Mouse (Mus musculus): ENCODE data around the gene 4930519P11Rik. TPM values are rescaled to one million over a fixed set of nuclear protein-coding genes. Genes with fewer than 3 reads are reported as not detected.
A peak's percentile ranks its signal among the peaks of the same experiment; 100 is the strongest.

The 4930519P11Rik gene
- polyA plus RNA-seq, 1 experiment from 2014 or later: 0.60 TPM

DNA sequence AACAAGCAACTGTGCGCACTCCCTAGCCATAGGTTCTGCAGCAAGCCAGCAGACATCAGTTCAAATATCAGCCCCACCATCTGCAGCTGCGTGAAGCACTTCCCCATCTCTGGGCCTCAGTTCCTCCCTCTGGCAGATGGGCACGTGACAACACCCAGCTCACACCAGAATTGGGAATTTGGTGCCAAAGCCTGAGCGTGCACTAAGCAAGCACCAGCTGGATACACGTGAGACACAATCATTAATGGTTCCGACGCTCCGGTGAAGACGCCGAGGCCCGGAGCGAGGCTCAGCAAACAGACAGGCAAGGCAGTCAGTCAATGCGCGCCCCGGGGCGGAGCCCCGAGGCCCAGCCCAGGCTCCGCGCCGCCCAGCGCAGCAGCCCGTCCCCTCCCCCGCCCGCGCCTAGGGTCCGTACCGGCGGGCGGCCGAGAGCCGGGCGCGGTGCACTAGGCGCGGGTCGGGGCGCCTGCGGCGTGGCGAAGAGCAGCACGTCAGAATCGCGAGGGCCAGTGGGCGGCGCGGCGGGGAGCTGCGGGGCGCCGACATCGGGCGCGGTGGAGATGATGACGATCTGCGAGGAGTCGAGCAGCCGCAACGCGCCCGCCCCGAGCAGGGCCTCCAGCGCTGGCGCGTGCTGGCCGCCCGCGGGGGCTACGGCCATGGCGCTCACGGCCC is 44.0 kb downstream of the 4930519P11Rik start:
- Histone ChIP-seq H3K9me3 (ENCODE audit: control insufficient read depth, low read length) (no peaks in the 10 kb centered on the region), H3K4me2 (peak overlapping the region; percentile 75), H3K4me1 (ENCODE audit: control insufficient read depth, insufficient read depth, low read length) (peaks cover 35% of the 10 kb centered on the region), H3K27ac (ENCODE audit: low read depth, low read length) (peak overlapping the region; percentile 87), H3K27me3 (ENCODE audit: control insufficient read depth, insufficient read depth, low read length) (no peaks in the 10 kb centered on the region), H3K4me3 (ENCODE audit: low read depth, low read length) (peak overlapping the region; percentile 86), H3K9ac (ENCODE audit: low read length) (peak overlapping the region; percentile 89), H3K36me3 (ENCODE audit: control insufficient read depth, insufficient read depth, low read length) (no peaks in the 10 kb centered on the region)
- ATAC-seq (ENCODE audit: low FRiP score) (peak; percentile 66), DNase-seq (ENCODE audit: low spot score, missing footprints) (no peak)
- under 1% methylated on average over 62 of the region's 70 CpGs for WGBS

DNA sequence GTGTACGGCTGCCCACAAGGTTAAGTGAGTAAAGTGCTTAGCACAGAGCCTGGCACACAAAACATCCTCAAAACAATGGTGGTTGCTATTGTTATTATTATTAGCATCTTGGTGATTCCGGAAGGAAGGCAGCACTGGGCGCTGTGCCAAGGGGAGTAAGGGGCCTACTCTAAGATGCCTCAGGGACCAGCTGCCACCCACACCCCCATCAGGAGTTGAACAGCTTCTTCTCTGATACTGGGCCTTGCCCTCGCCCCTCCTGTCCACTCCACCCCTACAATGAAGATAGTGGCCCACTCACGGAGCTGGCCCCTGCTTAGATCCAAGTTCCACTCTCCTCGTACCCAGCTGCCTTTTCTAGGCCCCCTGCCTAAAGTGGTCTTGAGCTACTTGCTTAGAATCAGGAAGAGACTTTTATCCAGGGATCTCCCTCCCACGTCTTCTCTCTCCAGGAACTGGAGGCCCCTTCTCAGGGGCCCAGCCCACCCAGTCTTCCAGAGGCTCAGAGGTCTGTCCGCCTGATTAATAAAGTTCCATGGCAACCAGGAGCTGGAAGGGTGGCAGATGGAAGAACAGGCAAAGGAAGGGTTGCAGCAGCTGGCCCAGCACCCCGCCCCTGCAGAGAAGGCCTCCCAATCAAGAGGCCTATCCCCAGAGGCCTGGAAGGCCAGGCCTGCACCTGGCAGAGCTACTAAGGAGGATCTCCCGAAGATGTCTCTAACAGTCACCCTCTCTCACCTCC is 44.7 kb downstream of the 4930519P11Rik start:
- H3K4me2 ChIP-seq: peak overlapping the region; percentile 75
- H3K36me3 ChIP-seq (ENCODE audit: control insufficient read depth, insufficient read depth, low read length): no peaks in the 10 kb centered on the region; the same call in 1 of the 2 replicates
- H3K27ac ChIP-seq (ENCODE audit: low read depth, low read length): peak overlapping the region; percentile 87
- ATAC-seq (ENCODE audit: low FRiP score) (peak; percentile 48), DNase-seq (ENCODE audit: low spot score, missing footprints) (peak; percentile 96)
- WGBS: 10% methylated on average over 10 of the region's 10 CpGs
- peak overlapping the region; percentile 86 for H3K4me3 ChIP-seq (ENCODE audit: low read depth, low read length)
- peak overlapping the region; percentile 89 for H3K9ac ChIP-seq (ENCODE audit: low read length)
- H3K27me3 ChIP-seq (ENCODE audit: control insufficient read depth, insufficient read depth, low read length): no peaks in the 10 kb centered on the region
- H3K9me3 ChIP-seq (ENCODE audit: control insufficient read depth, low read length): no peaks in the 10 kb centered on the region
- peaks cover 35% of the 10 kb centered on the region for H3K4me1 ChIP-seq (ENCODE audit: control insufficient read depth, insufficient read depth, low read length)

DNA sequence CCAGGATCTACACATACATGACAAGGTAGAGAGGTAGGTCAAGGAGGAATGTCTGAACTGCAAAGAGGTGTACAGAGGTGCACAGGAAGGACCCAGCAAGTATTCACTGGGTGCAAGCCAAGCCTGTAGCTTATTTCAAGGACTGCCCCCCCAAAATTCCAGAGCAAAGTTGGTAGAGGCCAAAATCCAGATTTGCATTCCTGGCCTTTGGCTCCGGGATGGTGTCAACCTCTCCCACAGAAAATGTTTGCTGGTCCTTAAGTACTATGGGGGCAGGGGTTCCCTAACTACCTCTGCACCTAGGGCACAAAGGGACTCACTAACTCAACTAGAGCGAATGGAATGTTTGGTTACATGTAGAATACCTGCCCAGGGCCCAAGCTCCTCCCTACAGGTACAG is 45.5 kb downstream of the 4930519P11Rik start:
- peak overlapping the region; percentile 86 for H3K4me3 ChIP-seq (ENCODE audit: low read depth, low read length)
- peak overlapping the region; percentile 89 for H3K9ac ChIP-seq (ENCODE audit: low read length)
- no peaks in the 10 kb centered on the region for H3K27me3 ChIP-seq (ENCODE audit: control insufficient read depth, insufficient read depth, low read length)
- DNase-seq (ENCODE audit: low spot score, missing footprints) (no peak), ATAC-seq (ENCODE audit: low FRiP score) (no peak)
- peak overlapping the region; percentile 87 for H3K27ac ChIP-seq (ENCODE audit: low read depth, low read length)
- peaks cover 35% of the 10 kb centered on the region for H3K4me1 ChIP-seq (ENCODE audit: control insufficient read depth, insufficient read depth, low read length)
- 82% methylated on average over 2 of the region's 2 CpGs for WGBS
- H3K4me2 ChIP-seq: peak overlapping the region; percentile 75
- H3K36me3 ChIP-seq (ENCODE audit: control insufficient read depth, insufficient read depth, low read length): peaks cover 5% of the 10 kb centered on the region; the same call in 1 of the 2 replicates
- H3K9me3 ChIP-seq (ENCODE audit: control insufficient read depth, low read length): no peaks in the 10 kb centered on the region

DNA sequence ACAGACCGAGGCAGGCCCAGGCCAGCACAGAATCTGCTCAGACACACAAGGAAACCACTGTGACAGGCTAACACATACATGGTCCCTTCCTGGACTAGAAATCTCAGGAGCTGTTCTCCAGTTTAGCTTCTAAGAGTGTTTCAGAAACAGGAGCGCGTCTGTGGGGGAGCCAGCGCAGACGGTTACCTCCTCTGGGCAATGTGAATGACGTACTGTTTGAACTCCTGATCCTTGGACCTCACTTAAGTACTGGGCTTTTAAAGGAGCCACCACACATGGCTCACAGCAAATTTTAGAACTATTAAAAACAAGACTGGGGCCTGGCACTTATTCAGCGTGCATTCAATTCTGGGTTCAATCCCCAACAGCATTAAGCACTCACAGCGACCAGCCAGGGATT is 46.6 kb downstream of the 4930519P11Rik start:
- H3K36me3 ChIP-seq (ENCODE audit: control insufficient read depth, insufficient read depth, low read length): peaks cover 7% of the 10 kb centered on the region; the same call in 1 of the 2 replicates
- no peaks in the 10 kb centered on the region for H3K27me3 ChIP-seq (ENCODE audit: control insufficient read depth, insufficient read depth, low read length)
- 66% methylated on average over 8 of the region's 8 CpGs for WGBS
- H3K4me2 ChIP-seq: peak overlapping the region; percentile 15; the same call in 1 of the 2 replicates
- no peaks in the 10 kb centered on the region for H3K9me3 ChIP-seq (ENCODE audit: control insufficient read depth, low read length)
- H3K9ac ChIP-seq (ENCODE audit: low read length): 0 out of 2 replicates have a peak overlapping the region, but pooled peaks have one; percentile 38
- H3K4me3 ChIP-seq (ENCODE audit: low read depth, low read length): no peak overlapping the region
- DNase-seq (ENCODE audit: low spot score, missing footprints): no peak
- H3K4me1 ChIP-seq (ENCODE audit: control insufficient read depth, insufficient read depth, low read length): peaks cover 35% of the 10 kb centered on the region
- no peak overlapping the region for H3K27ac ChIP-seq (ENCODE audit: low read depth, low read length)
- no peak for ATAC-seq (ENCODE audit: low FRiP score)

DNA sequence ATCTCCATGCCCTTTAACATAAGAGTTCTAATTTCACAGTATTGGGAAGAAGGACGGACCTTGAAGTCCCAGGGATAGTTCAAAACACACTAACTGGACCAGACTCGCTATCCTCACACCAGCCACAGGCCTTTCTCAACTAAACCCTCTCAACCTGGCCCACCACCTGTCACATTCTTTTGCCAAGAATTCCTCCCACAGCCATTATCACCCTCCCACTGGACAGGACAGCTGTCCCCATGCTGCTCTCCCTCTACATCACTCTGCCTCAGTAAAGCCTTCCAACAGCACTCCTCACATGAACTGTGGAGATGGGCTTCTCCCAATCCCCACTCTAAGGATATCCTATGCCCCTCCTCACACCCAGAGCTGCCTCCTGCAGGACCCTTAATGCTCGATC is 47.7 kb downstream of the 4930519P11Rik start:
- Histone ChIP-seq H3K4me1 (ENCODE audit: control insufficient read depth, insufficient read depth, low read length) (peaks cover 31% of the 10 kb centered on the region), H3K9ac (ENCODE audit: low read length) (no peak overlapping the region), H3K27ac (ENCODE audit: low read depth, low read length) (no peak overlapping the region), H3K27me3 (ENCODE audit: control insufficient read depth, insufficient read depth, low read length) (no peaks in the 10 kb centered on the region), H3K4me2 (no peak overlapping the region), H3K4me3 (ENCODE audit: low read depth, low read length) (no peak overlapping the region), H3K9me3 (ENCODE audit: control insufficient read depth, low read length) (no peaks in the 10 kb centered on the region), H3K36me3 (ENCODE audit: control insufficient read depth, insufficient read depth, low read length) (peaks cover 13% of the 10 kb centered on the region)
- WGBS: 73% methylated on average over 3 of the region's 3 CpGs
- no peak for ATAC-seq (ENCODE audit: low FRiP score)
- no peak for DNase-seq (ENCODE audit: low spot score, missing footprints)

DNA sequence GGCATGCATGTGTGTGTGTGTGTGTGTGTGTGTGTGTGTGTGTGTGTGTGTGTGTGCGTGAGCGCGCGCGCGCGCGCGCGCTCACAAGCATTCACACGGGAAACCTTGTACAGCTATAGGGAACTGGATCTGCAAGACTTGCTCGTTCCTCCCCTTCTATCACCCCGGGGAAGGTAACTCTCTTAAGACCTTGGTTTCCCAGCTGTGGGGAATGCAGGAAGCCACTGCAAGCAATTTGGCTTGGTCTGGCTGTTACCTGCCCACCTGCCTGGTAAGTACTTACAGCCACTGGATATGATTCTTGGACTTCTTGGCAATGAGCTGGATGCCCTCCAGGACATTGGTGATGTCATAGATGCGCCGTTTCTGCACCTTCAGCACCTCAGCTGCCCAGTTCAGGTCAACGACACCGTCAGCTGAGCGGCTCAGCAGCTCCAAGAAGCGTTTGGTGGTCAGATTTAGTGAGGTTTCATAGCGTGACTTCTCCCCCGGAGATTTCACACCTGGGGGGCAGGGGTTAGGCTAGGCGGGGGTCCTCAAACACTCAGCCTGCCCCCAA is 49.5 kb downstream of the 4930519P11Rik start:
- Histone ChIP-seq H3K9me3 (ENCODE audit: control insufficient read depth, low read length) (no peaks in the 10 kb centered on the region), H3K4me2 (no peak overlapping the region), H3K27me3 (ENCODE audit: control insufficient read depth, insufficient read depth, low read length) (no peaks in the 10 kb centered on the region), H3K4me3 (ENCODE audit: low read depth, low read length) (no peak overlapping the region), H3K27ac (ENCODE audit: low read depth, low read length) (no peak overlapping the region), H3K36me3 (ENCODE audit: control insufficient read depth, insufficient read depth, low read length) (peaks cover 13% of the 10 kb centered on the region), H3K9ac (ENCODE audit: low read length) (no peak overlapping the region), H3K4me1 (ENCODE audit: control insufficient read depth, insufficient read depth, low read length) (peaks cover 32% of the 10 kb centered on the region)
- WGBS: 93% methylated on average over 22 of the region's 22 CpGs
- ATAC-seq (ENCODE audit: low FRiP score): no peak
- no peak for DNase-seq (ENCODE audit: low spot score, missing footprints)

Other genes starting within 250 kb of the 4930519P11Rik start
- 15.1 and 18.1 TPM in 2 replicates for gene Cdk5rap1, start 240.4 kb downstream of the 4930519P11Rik start, polyA plus RNA-seq (2014; fragmentation: Nextera tagmentation; extraction: Ambion mirVana)
- 2.0 and 2.3 TPM in 2 replicates for gene Snta1, start 205.3 kb downstream of the 4930519P11Rik start, polyA plus RNA-seq (2014; fragmentation: Nextera tagmentation; extraction: Ambion mirVana)
- gene Cbfa2t2, start 177.0 kb downstream of the 4930519P11Rik start, polyA plus RNA-seq (2014; fragmentation: Nextera tagmentation; extraction: Ambion mirVana): 75.2 and 76.1 TPM in 2 replicates
- 2.4 and 2.6 TPM in 2 replicates for gene 1700003F12Rik, start 66.4 kb downstream of the 4930519P11Rik start, polyA plus RNA-seq (2014; fragmentation: Nextera tagmentation; extraction: Ambion mirVana)
- not detected in 2 replicates for gene Actl10, start 61.7 kb downstream of the 4930519P11Rik start, polyA plus RNA-seq (2014; fragmentation: Nextera tagmentation; extraction: Ambion mirVana)
- 6.1 and 6.9 TPM in 2 replicates for gene Necab3, start 54.5 kb downstream of the 4930519P11Rik start, polyA plus RNA-seq (2014; fragmentation: Nextera tagmentation; extraction: Ambion mirVana)
- gene E2f1, start 43.5 kb downstream of the 4930519P11Rik start, polyA plus RNA-seq (2014; fragmentation: Nextera tagmentation; extraction: Ambion mirVana): 14.5 and 15.3 TPM in 2 replicates
- gene Pxmp4, start 9.7 kb downstream of the 4930519P11Rik start, polyA plus RNA-seq (2014; fragmentation: Nextera tagmentation; extraction: Ambion mirVana): 12.3 and 14.1 TPM in 2 replicates
- gene Zfp341, start 140 bp downstream of the 4930519P11Rik start, polyA plus RNA-seq (2014; fragmentation: Nextera tagmentation; extraction: Ambion mirVana): 0.92 and 1.2 TPM in 2 replicates
- gene Chmp4b, start 38.3 kb upstream of the 4930519P11Rik start, polyA plus RNA-seq (2014; fragmentation: Nextera tagmentation; extraction: Ambion mirVana): 12.7 and 14.0 TPM in 2 replicates
- gene Gm14214, start 156.6 kb upstream of the 4930519P11Rik start, polyA plus RNA-seq (2014; fragmentation: Nextera tagmentation; extraction: Ambion mirVana): not detected in 2 replicates
- 56.9 and 66.8 TPM in 2 replicates for gene Raly, start 177.7 kb upstream of the 4930519P11Rik start, polyA plus RNA-seq (2014; fragmentation: Nextera tagmentation; extraction: Ambion mirVana)
- gene a, start 178.0 kb upstream of the 4930519P11Rik start, polyA plus RNA-seq (2014; fragmentation: Nextera tagmentation; extraction: Ambion mirVana): 0.36 and 0.40 TPM in 2 replicates